Mouse (Mus musculus) thymus, postnatal 10 days (tissue): ENCODE results near the gene Fthl17d.
"Not testable (repeated sequence)": the region's sequence is repeated elsewhere in the genome, so short reads cannot be mapped to it uniquely, and the experiment has no call there.

ENCODE experiments used
- DNase-seq, 2 experiments: peaks; one replicate each; pipeline ENCODE4 v3.0.0; 2021; ENCODE audit warnings: low spot score in 2 of 2

The Fthl17d gene

GRCm38 (mm10) chrX:8986655-8987054 lies at the start of gene Fthl17d:
Gene Fthl17d (minus strand): TSS chrX:8986755.
- DNase-seq, result not testable (repeated sequence)

GRCm38 (mm10) chrX:9033193-9033592 lies 46.6 kb upstream of the Fthl17d start, which contains the start of gene Fthl17e:
Gene Fthl17e (plus strand): TSS chrX:9033493.
- DNase-seq, result not testable (repeated sequence)

GRCm38 (mm10) chrX:9019481-9019880 lies 32.9 kb upstream of the Fthl17d start:
- no peak for DNase-seq

GRCm38 (mm10) chrX:9016079-9016478 lies 29.5 kb upstream of the Fthl17d start:
- no peak for DNase-seq

GRCm38 (mm10) chrX:8976459-8976858 lies 10.1 kb downstream of the Fthl17d start, which contains the start of gene Fthl17c:
Gene Fthl17c (minus strand): TSS chrX:8976559.
- not testable (repeated sequence) for DNase-seq

GRCm38 (mm10) chrX:8964618-8965017 lies 21.9 kb downstream of the Fthl17d start:
- DNase-seq, result not testable (repeated sequence)

GRCm38 (mm10) chrX:8962875-8963274 lies 23.7 kb downstream of the Fthl17d start, which contains the start of gene Fthl17b:
Gene Fthl17b (minus strand): TSS chrX:8962975.
- not testable (repeated sequence) for DNase-seq

GRCm38 (mm10) chrX:8948130-8948805 lies 38.3 kb downstream of the Fthl17d start:
- peak; percentile 22 to 58 for DNase-seq

GRCm38 (mm10) chrX:8944041-8944440 lies 42.5 kb downstream of the Fthl17d start:
- DNase-seq, result no peak
